Mouse (Mus musculus) left cerebral cortex, adult 8-10 months (tissue): ENCODE measurements around the gene Sycp3. TPM values are rescaled to one million over a fixed set of nuclear protein-coding genes. Genes with fewer than 3 reads are reported as not detected.
A peak's percentile ranks its signal among the peaks of the same experiment; 100 is the strongest.
"Not testable (repeated sequence)": the region's sequence is repeated elsewhere in the genome, so short reads cannot be mapped to it uniquely, and the experiment has no call there.

Experiments used
- DNase-seq, 2 experiments: peaks; one replicate each; pipeline ENCODE4 v3.0.0; 2022; ENCODE audit warnings: low spot score in 2 of 2
- total RNA-seq, 4 experiments: library from RNA; stranded (reverse); gene quantifications; 2 replicates each; pipeline ENCODE4 v1.2.4; 2022

The Sycp3 gene
- 1 to 10 TPM in 1 of 4 experiments, under 1 TPM in 3; 0.63 to 1.3 (median 0.88) TPM for total RNA-seq

DNA sequence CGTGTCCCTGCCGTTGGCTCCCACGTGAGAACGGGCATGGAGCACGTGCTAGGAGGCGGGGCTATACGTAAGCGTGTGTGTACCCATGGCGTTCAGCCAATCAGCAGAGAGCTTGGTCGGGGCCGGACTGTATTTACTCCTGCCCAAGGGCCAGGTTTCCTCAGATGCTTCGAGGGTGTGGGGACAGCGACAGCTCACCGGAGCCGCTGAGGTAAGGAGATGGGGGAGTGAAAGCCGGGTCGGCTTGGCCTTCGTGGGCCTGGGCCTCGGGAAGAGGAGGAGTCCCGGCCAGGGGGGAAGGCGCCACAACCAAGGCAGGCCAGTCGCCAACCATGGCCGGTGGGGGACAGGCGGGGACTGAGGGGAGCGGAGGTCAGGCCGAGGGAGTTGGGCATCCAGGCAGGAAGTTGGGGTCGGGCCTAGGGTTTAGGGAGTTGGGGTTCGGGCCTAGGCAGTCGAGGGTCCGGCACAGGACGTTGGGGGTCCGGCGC lies at the start of gene Sycp3:
Sycp3 (plus strand) TSS at position 68 of the 491 bp plus-strand sequence.
- no peak for DNase-seq

DNA sequence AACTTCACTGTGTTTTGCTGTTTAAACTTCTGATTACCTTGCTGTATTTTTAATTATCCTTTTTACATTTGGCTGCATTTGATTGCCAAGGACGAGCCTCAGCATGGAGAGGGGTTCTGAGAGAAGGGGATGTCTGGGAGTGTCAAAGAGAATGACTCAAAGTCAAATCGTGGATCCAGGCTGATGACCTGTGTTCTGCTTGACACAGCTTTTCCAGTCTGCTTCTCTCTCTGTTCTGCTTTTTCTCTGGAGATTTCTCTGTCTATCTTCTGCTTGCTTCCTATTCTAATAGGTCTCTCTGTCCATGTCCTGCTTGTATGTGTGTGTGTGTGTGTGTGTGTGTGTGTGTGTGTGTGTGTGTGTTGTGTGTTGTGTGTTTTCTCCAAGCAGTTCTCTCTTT lies 49.6 kb upstream of the Sycp3 start:
- no peak for DNase-seq

DNA sequence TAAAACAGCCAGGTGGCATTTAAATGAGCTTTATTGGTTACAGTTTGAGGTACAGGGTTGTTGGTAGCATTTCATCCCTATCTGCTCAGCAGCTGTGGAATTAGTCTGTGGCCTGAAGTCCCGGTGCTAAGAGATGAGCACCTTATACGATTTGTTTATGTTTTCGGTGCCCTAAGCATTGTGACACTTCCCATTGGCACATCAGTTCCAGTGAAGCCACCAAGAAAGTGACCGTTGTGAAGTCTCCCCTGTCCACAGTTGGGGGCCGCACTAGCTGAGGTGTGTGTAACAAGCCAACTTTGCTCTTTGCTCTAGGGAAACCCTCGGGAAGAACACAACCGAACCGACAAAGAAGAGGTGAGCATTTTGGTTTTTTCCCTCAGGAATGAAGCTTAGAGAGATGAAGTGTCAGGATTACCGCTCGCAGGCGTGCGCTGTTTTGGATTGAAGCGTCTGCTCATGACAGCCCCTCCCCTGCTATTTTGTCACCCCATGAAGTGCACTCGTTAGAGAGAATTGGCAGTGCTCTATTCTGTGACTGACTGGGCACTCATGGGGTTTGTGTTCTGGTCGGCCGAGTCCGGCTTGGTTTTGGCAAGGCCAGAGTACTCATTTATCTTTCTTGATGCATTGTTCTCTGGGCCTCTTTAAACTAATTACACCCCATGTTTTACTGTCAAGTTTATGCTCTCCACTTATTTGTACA lies 46.9 kb upstream of the Sycp3 start:
- DNase-seq, result no peak

DNA sequence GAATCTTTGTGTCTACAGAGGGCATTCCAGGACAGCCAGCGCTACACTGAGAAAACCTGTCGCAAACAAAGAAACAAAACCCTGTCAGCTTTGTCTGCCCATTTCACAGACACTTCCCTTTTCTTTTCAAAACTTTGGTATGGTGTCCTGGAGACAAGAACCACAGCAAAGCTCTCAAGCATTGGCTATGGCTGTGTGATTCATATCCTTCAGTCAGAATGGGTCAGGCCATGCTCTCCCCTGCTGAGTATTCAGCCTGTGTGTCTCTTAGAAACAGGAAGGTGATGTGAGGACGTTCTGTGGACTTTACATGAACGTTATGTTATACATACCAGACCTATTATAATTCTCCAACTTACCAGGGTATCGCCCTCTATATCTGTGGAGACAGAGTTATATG lies 41.7 kb upstream of the Sycp3 start:
- no peak for DNase-seq

DNA sequence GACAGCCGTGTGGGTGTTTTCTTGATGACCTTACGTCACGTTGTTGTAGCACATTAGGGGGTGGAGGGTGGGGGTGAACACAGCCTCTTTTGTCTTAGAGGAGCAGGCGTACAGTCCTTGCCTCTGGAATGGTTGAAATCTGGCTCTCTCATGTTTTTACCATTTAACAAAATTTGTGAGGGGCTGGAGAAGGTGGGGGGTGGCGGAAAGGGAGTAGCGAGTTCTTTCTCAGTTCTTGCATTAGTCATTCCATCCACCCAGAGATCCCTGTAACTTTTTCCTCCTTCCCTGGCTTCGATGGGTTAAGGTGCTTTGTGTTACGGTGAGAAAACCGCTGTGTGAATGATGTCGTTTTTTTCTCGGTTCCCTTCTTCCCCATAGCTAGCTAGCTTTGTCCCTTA lies 39.2 kb upstream of the Sycp3 start:
- DNase-seq, result no peak

DNA sequence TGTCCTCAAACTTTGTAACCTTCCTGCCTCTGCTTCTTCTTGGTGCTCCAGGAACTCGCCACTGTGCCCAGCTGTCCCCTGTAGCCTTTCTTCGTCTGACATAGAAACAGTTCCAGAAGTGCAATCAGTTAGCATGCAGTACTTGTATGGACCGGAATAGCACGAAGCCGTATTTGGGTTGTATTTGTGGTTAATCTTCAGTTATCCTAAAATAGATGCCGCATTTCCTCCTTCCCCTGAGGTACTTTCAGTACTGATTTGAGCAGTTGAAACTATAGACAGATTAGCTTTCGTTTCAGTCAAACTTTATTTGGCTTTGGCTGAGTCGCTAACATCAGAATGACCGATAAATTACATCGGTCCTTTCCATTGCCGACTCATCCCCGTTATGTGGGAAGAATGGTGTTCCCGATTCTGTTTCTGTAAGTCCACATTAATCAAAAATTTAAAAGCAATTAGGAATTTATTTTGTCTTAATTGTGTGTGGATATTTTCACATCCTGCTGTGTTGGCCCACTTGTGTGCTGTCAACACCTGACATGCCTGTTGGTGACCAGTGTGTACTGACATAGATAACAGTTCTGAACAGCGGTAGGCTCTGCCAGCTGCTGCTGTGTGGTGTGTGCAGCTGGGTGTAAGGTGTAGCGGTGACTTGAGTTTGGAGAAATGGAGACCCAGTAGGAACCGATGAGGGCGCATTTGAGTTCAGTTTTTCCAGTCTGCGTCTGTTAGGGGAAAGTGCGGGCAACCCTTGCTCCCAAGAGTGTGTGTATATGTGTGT lies 38.5 kb upstream of the Sycp3 start:
- no peak for DNase-seq

DNA sequence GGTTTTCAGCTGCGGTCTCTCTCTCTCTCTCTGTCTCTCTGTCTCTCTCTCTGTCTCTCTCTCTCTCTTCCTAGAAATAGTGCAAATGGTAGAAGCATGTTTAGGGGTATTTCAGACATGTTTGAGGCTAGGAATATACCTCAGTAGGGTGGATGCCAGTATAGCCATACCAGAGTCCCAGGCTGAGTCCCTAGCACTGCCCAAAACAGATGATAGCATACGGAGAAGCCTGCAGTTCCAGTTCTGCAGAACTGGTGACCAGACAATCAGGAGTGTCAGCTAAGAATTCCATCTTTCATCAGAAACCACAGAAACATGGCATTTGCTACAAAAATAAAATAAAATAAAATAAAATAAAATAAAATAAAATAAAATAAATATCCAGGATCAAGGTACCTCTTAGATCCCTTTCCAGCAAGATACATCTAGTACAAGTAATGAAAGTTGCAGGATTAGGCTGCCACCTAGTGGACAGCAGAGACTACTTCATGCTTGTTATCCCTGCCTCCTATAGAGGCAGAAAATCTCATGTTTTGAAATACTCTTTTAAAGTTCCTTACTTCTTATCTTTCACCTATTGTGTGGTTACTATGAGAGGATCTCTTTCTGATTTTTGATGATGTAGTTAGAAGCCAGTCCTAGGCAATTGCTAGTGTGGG lies 33.1 kb upstream of the Sycp3 start:
- no peak for DNase-seq

DNA sequence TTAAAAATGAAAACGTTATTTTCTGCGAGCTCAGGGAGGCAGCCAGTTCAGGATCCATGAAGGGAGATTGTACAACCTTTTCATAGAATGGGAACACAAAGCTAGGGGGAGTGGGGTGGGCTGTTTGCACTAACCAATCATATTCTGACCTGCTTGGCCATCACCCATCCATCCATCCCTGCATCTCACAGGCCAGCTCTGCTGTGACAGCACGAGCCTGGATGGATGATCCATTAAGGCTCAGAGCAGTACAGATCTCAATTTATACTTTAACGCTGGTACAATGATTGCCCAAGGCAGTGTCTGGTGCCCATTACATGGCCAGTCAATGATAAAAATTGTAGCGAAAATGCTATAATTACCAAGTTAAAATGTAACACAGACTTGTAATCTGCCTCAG lies 32.5 kb upstream of the Sycp3 start:
- no peak for DNase-seq

DNA sequence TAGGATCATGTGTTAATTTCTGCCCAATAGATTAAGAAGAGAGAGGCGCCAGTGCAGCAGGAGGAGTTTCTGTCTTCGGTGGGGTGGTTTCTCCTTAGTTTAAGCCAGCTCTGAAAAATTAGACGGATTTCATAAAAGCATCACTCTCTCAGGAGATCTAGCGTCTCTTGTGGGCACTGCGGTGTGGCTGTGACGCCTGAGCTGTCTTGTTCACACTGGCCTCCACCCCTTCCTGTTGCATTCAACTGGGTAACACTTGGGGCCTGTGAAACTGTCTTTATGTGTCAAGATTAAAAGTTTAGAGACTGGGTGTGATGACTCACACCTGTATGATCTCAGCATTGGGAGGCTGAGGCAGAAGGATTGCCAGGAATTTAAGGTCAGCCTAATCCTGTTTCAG lies 31.4 kb upstream of the Sycp3 start:
- no peak for DNase-seq

DNA sequence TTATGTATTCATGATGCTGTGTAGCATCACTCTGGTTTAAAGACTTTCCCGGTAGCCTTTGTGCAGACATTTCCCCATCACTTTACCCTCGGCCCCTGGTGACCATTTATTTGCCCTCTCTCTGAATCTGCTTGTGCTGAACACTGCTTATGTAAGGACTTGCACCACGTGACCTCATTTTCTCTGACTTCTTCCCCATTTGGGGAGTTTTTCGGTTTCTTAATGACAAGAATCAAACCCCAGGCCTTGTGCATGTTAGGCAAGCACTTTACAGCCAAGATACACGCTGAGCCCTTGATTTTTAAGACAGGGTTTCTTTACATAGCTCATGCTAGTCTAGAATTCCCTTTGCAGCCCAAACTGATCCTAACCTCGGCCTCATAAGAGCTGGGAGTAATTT lies 18.1 kb upstream of the Sycp3 start:
- DNase-seq, result no peak

DNA sequence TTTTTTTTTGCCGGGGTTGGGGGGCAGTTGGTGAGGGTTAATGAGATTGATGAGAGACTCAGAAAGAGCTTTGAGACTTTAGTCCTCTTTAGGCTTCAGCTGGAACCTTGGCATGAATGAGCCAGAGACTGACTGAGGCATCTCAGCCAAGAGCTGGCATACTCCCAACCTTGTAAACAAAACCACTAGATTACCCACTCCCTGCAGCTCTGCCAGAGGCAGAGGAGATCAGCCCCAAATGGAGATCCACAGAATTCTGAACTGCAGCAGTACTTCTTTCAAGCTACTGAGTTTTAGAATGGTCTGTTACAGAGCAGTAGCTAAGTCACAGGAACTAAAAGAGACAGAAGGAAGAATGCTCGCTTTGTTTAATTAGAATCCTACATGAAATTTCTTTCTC lies 8.1 kb upstream of the Sycp3 start:
- peak in 1 of 2 experiments; percentile 55 for DNase-seq

DNA sequence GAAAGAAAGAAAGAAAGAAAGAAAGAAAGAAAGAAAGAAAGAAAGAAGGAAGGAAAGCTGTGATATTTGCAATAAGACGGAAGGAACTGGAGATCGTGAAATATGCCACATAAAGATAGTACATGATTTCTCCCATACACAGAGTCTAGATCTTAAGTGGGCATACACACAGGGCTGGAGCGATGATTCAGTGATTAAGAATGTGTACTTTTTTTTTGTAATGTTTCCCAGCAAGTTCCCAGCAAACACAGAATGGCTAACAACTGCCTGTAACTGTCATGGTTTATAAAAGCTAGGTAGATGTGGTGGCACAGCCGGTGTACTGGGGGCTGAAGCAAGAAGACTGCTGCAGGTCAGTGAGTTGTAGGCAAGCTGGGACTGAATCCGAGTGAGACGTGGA lies 7.4 kb upstream of the Sycp3 start:
- DNase-seq, result no peak

DNA sequence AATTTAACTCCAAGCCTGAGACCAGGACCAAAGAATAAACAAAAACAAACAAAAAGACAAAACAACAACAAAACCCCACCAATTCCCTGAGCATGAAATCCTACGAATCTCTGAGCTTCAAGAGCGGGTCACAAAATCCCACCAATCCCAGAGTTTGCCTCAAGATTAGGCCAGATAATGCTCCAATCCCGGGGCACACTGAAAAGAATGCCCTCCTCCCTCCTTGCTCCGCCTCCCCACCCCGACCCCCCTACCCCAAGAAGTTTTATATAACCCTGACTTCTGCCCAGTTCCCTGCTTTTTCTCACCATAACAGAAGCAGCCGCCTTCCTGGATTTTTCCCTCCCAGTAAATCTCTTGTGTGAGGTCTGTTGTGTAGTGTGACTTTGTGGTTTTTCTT lies 1.6 kb upstream of the Sycp3 start:
- no peak for DNase-seq

DNA sequence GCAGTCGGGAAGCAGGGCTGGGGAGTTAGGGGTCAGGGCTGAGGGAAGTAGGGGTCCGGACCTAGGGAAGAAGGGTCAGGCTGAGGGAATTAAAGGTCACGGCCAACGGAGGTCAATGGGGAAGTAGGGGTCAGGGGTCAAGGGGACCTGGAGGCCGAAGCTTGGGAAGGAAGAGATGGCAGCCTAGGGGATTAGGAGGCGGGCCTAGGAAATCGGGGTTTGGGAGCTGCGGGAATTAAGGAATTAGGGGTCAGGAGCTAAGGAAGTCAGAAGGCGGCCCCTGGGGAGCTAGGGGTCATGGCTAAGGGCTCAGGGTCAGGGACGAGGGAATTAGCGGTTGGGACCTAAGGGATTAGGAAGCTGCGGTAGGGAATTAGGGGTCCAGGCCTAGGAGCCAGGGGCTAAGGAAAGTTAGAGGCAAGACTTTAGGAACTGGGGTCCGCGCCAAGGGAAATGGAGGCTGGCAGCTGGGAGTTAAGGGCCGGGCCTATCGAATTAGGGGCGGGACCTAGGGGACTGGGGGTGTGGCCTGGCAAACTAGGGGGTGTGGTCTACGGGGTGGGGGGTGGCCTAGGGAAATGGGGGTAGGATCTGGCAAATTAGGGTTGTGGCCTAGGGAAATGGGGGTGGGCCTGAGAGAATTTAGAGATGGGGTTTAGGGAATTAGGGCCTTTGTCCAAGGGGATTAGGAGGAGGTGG lies 902 bp downstream of the Sycp3 start:
- DNase-seq, result no peak

DNA sequence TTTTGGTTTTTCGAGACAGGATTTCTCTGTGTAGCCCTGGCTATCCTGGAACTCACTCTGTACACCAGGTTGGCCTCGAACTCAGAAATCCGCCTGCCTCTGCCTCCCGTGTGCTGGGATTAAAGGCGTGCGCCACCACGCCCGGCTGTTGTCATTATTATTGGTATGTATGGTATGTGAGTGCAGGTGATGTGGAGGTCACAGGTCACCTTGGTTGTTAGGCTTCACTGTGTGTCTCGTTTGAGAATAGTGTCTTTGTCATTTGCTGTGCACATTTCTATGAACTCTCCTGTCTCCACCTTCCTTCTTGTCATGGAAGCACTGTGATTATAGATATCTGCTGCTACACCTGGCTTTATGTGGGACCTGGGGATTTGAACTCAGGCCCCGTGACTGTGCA lies 23.5 kb downstream of the Sycp3 start:
- not testable (repeated sequence) for DNase-seq

DNA sequence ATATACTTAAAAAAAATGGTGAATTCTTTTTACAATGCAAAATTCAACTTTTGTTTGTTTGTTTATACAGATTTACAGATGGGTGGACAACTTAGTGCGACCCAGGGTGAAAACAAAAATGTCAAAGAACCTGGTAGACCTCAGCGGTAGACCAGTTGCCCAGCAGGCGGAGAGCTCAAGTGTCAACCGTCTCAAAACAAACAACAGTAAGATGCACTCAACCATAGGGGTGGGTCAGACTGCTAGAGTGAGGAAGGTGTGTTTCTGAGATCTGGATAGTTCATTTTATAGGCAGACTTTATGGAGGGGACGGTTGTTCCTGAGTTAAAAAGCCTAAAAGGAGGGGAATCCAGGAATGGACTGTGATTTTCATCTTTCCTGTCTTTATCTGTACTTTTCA lies 29.3 kb downstream of the Sycp3 start:
- DNase-seq, result no peak

DNA sequence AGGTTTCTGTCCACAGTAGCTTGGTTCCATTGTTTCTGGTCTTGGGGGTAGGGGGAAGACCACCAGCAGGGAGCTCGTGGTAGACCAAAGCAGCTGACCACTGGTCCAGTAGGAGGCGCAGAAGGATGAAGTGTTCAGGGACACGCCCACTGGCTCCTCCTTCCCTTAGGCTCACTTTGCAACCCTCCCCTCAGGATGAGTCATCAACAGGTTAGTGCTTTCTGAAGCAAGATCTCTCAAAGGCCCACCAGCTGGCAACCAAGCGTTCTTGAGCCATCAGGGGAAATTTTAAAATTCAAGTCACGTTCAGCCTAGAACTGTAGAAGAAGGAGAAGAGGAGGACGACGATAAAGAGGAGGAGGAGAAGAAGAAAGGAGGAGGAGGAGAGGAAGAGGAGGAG lies 32.3 kb downstream of the Sycp3 start:
- no peak for DNase-seq

DNA sequence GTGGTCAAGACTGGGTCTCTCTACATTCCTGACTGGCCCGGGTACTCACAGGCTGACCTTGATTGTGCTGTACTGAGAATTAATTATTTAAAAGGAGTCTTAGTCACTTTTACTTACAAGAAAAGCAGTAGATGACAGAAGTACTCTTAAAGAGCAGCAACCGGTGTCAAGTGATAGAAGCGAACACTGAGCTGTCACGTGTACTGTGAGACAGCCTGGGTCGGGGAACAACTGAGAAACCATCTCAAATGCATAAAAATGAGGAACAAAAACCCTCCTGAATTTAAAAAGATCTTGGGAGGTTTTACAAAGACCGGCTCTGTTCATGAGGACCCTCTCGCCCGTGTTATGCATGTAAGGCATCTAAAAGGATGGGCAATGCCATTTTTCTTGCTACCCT lies 33.3 kb downstream of the Sycp3 start:
- no peak for DNase-seq

DNA sequence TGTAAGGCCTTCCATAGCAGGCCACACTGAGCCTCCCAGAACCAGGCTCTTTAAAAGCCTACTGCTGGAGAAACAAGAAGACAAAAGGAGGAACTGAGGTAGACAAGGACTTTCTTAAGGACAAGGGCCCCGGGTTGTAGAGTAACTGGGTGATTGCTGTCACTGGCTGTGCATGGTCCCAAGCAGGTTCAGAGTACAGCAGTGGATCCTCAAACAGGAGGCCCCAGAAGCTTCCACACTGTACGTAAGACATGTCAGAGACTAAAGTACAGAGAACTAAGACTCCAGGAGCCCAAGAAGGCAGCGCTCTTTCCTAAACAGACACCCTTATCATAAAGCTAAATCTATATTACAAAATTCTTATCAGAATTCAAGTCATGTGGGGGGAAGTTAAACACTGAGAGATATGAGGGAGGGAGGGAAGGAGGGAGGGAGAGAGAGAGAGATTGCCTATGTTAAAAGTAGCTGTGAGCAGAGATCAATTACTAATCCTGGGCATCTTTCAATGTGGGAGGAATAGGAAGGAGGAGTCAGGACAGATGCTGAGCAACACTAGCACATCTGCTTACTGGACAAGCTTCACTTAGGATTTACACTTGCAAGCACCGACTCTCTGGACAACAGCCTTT lies 35.7 kb downstream of the Sycp3 start:
- DNase-seq, result no peak

DNA sequence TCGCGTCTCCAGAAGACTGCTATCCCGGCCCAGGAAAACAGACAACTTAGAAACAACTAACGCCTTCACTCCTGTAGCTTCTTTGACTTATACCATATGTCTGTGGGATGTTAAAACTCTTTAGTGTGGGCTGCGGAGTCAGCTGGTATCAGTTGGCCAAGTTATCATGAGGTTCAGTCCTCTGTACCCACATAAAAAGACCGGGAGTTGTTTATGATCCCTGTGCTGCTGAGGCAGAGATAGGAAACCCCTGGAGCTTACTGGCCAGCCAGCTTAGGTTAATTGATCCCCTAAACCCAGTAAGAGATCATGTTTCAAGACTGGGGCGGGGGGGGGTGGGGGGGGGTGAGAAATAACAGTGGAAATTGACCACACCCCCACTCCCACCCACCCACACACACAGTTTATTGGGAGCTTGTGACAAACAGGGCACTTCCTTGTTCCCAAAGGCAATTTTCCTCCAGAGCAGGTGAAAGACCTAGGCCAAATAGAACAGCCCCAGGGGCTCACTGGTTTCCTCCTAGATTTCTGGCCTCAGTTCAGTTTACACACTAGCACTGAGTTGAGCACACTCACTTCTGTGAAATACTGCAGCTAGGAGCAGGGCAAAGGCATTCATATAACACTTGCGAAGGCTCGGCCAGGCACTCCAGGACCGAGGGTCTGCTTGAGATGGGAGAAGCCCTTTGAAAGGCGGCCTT lies 37.6 kb downstream of the Sycp3 start:
- no peak for DNase-seq

DNA sequence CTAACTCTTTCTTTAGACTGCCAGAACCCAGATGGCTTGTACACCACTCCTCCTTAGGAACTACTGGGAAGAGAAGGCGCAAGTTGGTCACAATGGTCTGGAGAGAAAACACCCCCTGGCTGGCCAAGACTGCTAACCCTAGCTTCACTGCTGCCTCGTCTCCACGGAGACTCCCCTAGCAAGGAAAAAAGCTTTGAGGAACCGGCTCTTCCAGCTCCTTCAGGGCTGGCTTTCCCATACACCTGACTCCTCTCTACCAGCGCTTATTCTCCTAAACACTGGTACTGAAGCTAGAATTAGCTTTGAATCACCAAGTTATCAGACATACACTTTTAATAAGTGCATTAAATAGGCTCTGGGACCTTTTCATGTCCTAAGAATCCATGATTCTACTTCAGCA lies 40.6 kb downstream of the Sycp3 start:
- no peak for DNase-seq
